Mouse (Mus musculus): Measurements from ENCODE around the gene Glyatl3. TPM values are rescaled to one million over a fixed set of nuclear protein-coding genes. Genes with fewer than 3 reads are reported as not detected.

The Glyatl3 gene
- polyA plus RNA-seq, 1 experiment from 2014 or later: not detected

DNA sequence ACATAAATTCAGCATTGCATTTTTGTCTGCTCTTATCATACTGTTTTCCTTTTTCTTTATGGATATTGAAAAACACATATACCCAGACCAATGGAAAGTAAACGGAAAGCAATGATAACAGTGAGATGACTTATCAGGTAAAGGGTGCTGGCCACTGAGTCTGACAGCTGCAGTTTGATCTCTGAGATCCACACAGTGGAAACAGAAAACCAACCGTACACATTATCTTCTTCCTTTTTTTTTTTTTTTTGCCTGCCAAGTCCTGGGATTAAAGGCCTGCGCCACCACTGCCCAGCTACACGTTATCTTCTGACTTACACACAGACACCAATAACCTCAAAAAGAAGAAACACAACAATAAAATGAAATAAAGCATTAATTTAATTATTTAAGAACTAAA is 10.8 kb downstream of the Glyatl3 start:
- WGBS: 50% methylated on average over 4 of the region's 4 CpGs
- Histone ChIP-seq H3K36me3 (ENCODE audit: insufficient read depth) (no peaks in the 10 kb centered on the region), H3K27me3 (ENCODE audit: insufficient read depth, low read length) (no peaks in the 10 kb centered on the region), H3K4me2 (no peak overlapping the region), H3K4me3 (ENCODE audit: low read depth, low read length) (no peak overlapping the region), H3K9ac (no peak overlapping the region), H3K27ac (ENCODE audit: low read depth) (no peak overlapping the region), H3K4me1 (ENCODE audit: insufficient read depth) (no peaks in the 10 kb centered on the region), H3K9me3 (ENCODE audit: low read depth, low read length) (no peaks in the 10 kb centered on the region)
- DNase-seq (no peak), ATAC-seq (ENCODE audit: insufficient read depth) (no peak)
- no peak for TF ChIP-seq CTCF (IDR thresholded peaks at IDR 0.05; ENCODE audit: low read depth)

DNA sequence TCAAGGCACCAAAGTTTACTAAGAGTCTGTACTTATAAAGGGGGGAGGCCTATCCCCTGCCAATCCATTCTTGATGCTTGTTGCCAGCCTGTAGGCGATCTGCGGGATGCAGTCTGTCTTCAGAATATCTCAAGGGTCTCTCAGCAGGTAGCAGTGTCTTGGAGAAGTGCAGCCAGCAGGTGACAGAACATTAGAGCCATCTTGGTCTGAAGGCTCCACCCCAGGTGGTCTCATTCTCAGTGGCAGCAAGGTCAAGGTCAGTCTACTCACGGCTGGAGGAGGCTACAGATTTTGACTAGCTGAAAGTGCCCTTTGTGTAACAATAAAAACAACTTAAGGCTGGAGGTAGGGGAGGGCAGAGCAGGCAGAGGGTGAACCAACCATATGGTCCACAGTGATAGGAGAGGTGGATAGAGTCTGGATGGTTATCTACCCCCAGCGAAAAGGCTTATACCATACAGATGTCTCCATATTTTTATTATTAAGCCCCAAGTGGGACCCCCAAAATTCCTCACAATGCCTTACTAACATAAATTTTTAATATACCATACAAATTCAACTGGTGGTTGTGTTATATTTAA is 14.3 kb downstream of the Glyatl3 start:
- WGBS: 48% methylated on average over 4 of the region's 4 CpGs
- Histone ChIP-seq H3K36me3 (ENCODE audit: insufficient read depth) (no peaks in the 10 kb centered on the region), H3K4me2 (no peak overlapping the region), H3K9me3 (ENCODE audit: low read depth, low read length) (no peaks in the 10 kb centered on the region), H3K9ac (no peak overlapping the region), H3K4me1 (ENCODE audit: insufficient read depth) (no peaks in the 10 kb centered on the region), H3K27ac (ENCODE audit: low read depth) (no peak overlapping the region), H3K27me3 (ENCODE audit: insufficient read depth, low read length) (no peaks in the 10 kb centered on the region), H3K4me3 (ENCODE audit: low read depth, low read length) (no peak overlapping the region)
- ATAC-seq (ENCODE audit: insufficient read depth) (no peak), DNase-seq (no peak)
- TF ChIP-seq CTCF (IDR thresholded peaks at IDR 0.05; ENCODE audit: low read depth): no peak

- H3K9ac ChIP-seq: no peak overlapping the region
- ATAC-seq (ENCODE audit: insufficient read depth) (no peak), DNase-seq (peak; percentile 81)
- H3K4me3 ChIP-seq (ENCODE audit: low read depth, low read length): no peak overlapping the region
- no peaks in the 10 kb centered on the region for H3K4me1 ChIP-seq (ENCODE audit: insufficient read depth)
- no peaks in the 10 kb centered on the region for H3K9me3 ChIP-seq (ENCODE audit: low read depth, low read length)
- peak; percentile 63 for TF ChIP-seq CTCF (IDR thresholded peaks at IDR 0.05; ENCODE audit: low read depth)
- no peaks in the 10 kb centered on the region for H3K27me3 ChIP-seq (ENCODE audit: insufficient read depth, low read length)
- WGBS: 60% methylated on average over 1 of the region's 1 CpGs
- H3K27ac ChIP-seq (ENCODE audit: low read depth): no peak overlapping the region
- H3K36me3 ChIP-seq (ENCODE audit: insufficient read depth): no peaks in the 10 kb centered on the region
- no peak overlapping the region for H3K4me2 ChIP-seq
Measured at GRCm38 (mm10) chr17:40896863-40897262, 17.3 kb downstream of the Glyatl3 start.

GRCm38 (mm10) chr17:40887849-40888536 is 26.2 kb downstream of the Glyatl3 start:
- H3K4me3 ChIP-seq (ENCODE audit: low read depth, low read length): no peak overlapping the region
- no peaks in the 10 kb centered on the region for H3K9me3 ChIP-seq (ENCODE audit: low read depth, low read length)
- no peak for ATAC-seq (ENCODE audit: insufficient read depth)
- H3K4me2 ChIP-seq: no peak overlapping the region
- H3K36me3 ChIP-seq (ENCODE audit: insufficient read depth): no peaks in the 10 kb centered on the region
- 80% methylated on average over 4 of the region's 4 CpGs for WGBS
- no peak overlapping the region for H3K27ac ChIP-seq (ENCODE audit: low read depth)
- no peaks in the 10 kb centered on the region for H3K27me3 ChIP-seq (ENCODE audit: insufficient read depth, low read length)
- no peak for DNase-seq
- no peak for TF ChIP-seq CTCF (IDR thresholded peaks at IDR 0.05; ENCODE audit: low read depth)
- no peak overlapping the region for H3K9ac ChIP-seq
- H3K4me1 ChIP-seq (ENCODE audit: insufficient read depth): no peaks in the 10 kb centered on the region

DNA sequence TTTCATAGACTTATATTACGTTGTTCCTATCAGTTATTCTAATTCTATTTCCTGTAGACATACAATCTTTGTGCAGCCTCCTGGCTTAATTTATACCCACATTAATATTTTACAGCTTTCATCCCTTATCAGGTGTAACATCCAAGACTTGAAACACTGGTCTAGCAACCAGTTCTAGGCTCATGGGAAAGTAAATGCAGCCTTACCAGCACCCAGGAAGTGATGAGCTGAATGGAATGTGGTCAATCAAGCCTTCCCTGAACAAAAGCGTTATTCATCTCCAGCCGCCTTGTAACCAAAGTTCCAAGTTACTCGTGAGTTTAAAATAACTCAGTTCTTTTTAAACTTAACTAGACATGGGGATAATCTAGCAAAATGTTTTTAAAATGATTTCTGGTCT is 29.0 kb downstream of the Glyatl3 start:
- 66% methylated on average over 4 of the region's 4 CpGs for WGBS
- TF ChIP-seq CTCF (IDR thresholded peaks at IDR 0.05; ENCODE audit: low read depth): no peak

GRCm38 (mm10) chr17:40882172-40882571 is 32.0 kb downstream of the Glyatl3 start:
- Histone ChIP-seq H3K27me3 (ENCODE audit: insufficient read depth, low read length) (no peaks in the 10 kb centered on the region), H3K27ac (ENCODE audit: low read depth) (no peak overlapping the region), H3K4me2 (no peak overlapping the region), H3K4me3 (ENCODE audit: low read depth, low read length) (no peak overlapping the region), H3K9ac (no peak overlapping the region), H3K36me3 (ENCODE audit: insufficient read depth) (no peaks in the 10 kb centered on the region), H3K4me1 (ENCODE audit: insufficient read depth) (0 out of 2 replicates have a peak, but pooled peaks cover 4% of the 10 kb centered on the region), H3K9me3 (ENCODE audit: low read depth, low read length) (no peaks in the 10 kb centered on the region)
- ATAC-seq (ENCODE audit: insufficient read depth): no peak
- DNase-seq: no peak
- no peak for TF ChIP-seq CTCF (IDR thresholded peaks at IDR 0.05; ENCODE audit: low read depth)
- WGBS: 83% methylated on average over 6 of the region's 6 CpGs

More for the DNA sequence above, 29.0 kb downstream of the Glyatl3 start:
- ATAC-seq (ENCODE audit: insufficient read depth) (no peak), DNase-seq (no peak)
- Histone ChIP-seq H3K27me3 (ENCODE audit: insufficient read depth, low read length) (no peaks in the 10 kb centered on the region), H3K9me3 (ENCODE audit: low read depth, low read length) (no peaks in the 10 kb centered on the region), H3K36me3 (ENCODE audit: insufficient read depth) (no peaks in the 10 kb centered on the region), H3K4me3 (ENCODE audit: low read depth, low read length) (no peak overlapping the region), H3K4me1 (ENCODE audit: insufficient read depth) (no peaks in the 10 kb centered on the region), H3K9ac (no peak overlapping the region), H3K27ac (ENCODE audit: low read depth) (no peak overlapping the region), H3K4me2 (no peak overlapping the region)

- Histone ChIP-seq H3K36me3 (ENCODE audit: insufficient read depth) (no peaks in the 10 kb centered on the region), H3K4me3 (ENCODE audit: low read depth, low read length) (peak within 1 kb of the TSS; percentile 69), H3K4me1 (ENCODE audit: insufficient read depth) (0 out of 2 replicates have a peak, but pooled peaks cover 4% of the 10 kb centered on the region), H3K27me3 (ENCODE audit: insufficient read depth, low read length) (no peaks in the 10 kb centered on the region), H3K9me3 (ENCODE audit: low read depth, low read length) (no peaks in the 10 kb centered on the region), H3K9ac (peak within 1 kb of the TSS; percentile 74), H3K4me2 (peak within 1 kb of the TSS; percentile 80), H3K27ac (ENCODE audit: low read depth) (peak within 1 kb of the TSS; percentile 80)
- peak; percentile 80 for DNase-seq
- under 1% methylated on average over 40 of the region's 40 CpGs for WGBS
- peak; percentile 2; the same call in 1 of the 2 replicates for TF ChIP-seq CTCF (IDR thresholded peaks at IDR 0.05; ENCODE audit: low read depth)
- peak; percentile 87 for ATAC-seq (ENCODE audit: insufficient read depth)
Measured at GRCm38 (mm10) chr17:40879924-40880691, 34.0 kb downstream of the Glyatl3 start, which contains the start of gene 9130008F23Rik. 9130008F23Rik (minus strand) TSS chr17:40880559.
